In the genomic region with DNA sequence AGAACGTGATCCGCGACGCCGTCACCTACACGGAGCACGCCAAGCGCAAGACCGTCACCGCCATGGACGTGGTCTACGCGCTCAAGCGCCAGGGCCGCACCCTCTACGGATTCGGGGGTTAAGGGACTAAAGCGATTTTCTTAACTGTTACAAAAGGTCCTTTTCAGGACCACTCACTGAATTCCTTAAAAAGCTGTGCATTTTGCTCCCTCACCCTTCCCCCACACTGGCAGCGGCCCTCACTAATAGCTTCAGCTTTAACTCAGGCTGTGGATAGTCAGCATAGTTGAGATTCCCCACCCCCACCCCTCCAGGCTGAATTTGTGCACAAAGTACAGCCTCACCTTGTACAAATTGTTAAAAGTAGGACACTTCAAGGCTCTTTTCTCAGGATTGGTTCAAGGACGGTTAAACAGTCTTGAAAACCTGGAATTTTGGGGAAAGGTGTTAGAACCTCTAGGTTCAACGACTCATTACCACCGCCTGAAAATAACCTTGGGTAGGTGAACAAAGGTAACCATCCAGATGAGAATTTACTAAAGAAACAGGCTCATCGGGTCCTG, we compare ENCODE assay signal across 8 mouse cellular contexts. TPM values are rescaled to one million over a fixed set of nuclear protein-coding genes. Genes with fewer than 3 reads are reported as not detected.
A peak's percentile ranks its signal among the peaks of the same experiment; 100 is the strongest.
DNase-seq lines count a peak whose midpoint lies in the region; ATAC-seq lines count a peak whose summit lies in the region.

No protein-coding gene starts in this region.

- H3K27ac ChIP-seq in kidney, embryonic 15.5 days = peak overlapping the region; percentile 97
- H3K27ac ChIP-seq in forebrain, embryonic 13.5 days = peak overlapping the region; percentile 89
- H3K27ac ChIP-seq in liver, embryonic 15.5 days (replicated peaks) = peak overlapping the region; percentile 99
- peak overlapping the region; percentile 88 for H3K27ac ChIP-seq in stomach, embryonic 15.5 days

- H3K4me3 ChIP-seq in kidney, embryonic 15.5 days (replicated peaks) = peak overlapping the region; percentile 46
- H3K4me3 ChIP-seq in forebrain, embryonic 13.5 days = peak overlapping the region; percentile 41
- H3K4me3 ChIP-seq in liver, embryonic 15.5 days (replicated peaks) = peak overlapping the region; percentile 54
- peak overlapping the region; percentile 42 for H3K4me3 ChIP-seq in stomach, embryonic 15.5 days (replicated peaks)

- H3K4me1 ChIP-seq in kidney, embryonic 15.5 days = peaks cover 13% of the 10 kb centered on the region
- peaks cover 31% of the 10 kb centered on the region for H3K4me1 ChIP-seq in forebrain, embryonic 13.5 days
- peaks cover 57% of the 10 kb centered on the region for H3K4me1 ChIP-seq in liver, embryonic 15.5 days (replicated peaks)
- H3K4me1 ChIP-seq in stomach, embryonic 15.5 days = peaks cover 9% of the 10 kb centered on the region; the same call in 1 of the 2 replicates

- no peaks in the 10 kb centered on the region for H3K27me3 ChIP-seq in kidney, embryonic 15.5 days
- H3K27me3 ChIP-seq in forebrain, embryonic 13.5 days = no peaks in the 10 kb centered on the region
- H3K27me3 ChIP-seq in liver, embryonic 15.5 days = no peaks in the 10 kb centered on the region
- H3K27me3 ChIP-seq in stomach, embryonic 15.5 days (replicated peaks) = no peaks in the 10 kb centered on the region

- no peak for DNase-seq in kidney, postnatal 10 days
- peak; percentile 85 for DNase-seq in MEL-GATA-1-ER (ENCODE audit: extremely low read depth, low read depth)
- DNase-seq in adrenal gland, adult 18-20 months (ENCODE audit: low spot score in 2 of 2) = no peak
- no peak for DNase-seq in gastrocnemius, adult 8-10 months (ENCODE audit: low spot score in 2 of 2)

- H3K9ac ChIP-seq in kidney, embryonic 15.5 days = peak overlapping the region; percentile 59
- peak overlapping the region; percentile 71 for H3K9ac ChIP-seq in forebrain, embryonic 13.5 days
- H3K9ac ChIP-seq in liver, embryonic 15.5 days = peak overlapping the region; percentile 71
- 0 out of 2 replicates have a peak overlapping the region, but pooled peaks have one; percentile 29 for H3K9ac ChIP-seq in stomach, embryonic 15.5 days

- ATAC-seq in kidney, embryonic 15.5 days (replicated peaks; ENCODE audit: low FRiP score) = no peak
- ATAC-seq in forebrain, embryonic 13.5 days = no peak; the same call in 1 of the 2 replicates
- ATAC-seq in liver, embryonic 15.5 days (ENCODE audit: insufficient read depth) = peak; percentile 8
- no peak for ATAC-seq in stomach, embryonic 15.5 days (ENCODE audit: insufficient read depth, low FRiP score, low read depth)

- no peaks in the 10 kb centered on the region for H3K36me3 ChIP-seq in kidney, embryonic 15.5 days
- H3K36me3 ChIP-seq in forebrain, embryonic 13.5 days (ENCODE audit: poor library complexity, severe bottlenecking) = no peaks in the 10 kb centered on the region
- H3K36me3 ChIP-seq in liver, embryonic 15.5 days (replicated peaks) = no peaks in the 10 kb centered on the region
- H3K36me3 ChIP-seq in stomach, embryonic 15.5 days = no peaks in the 10 kb centered on the region

- peak overlapping the region; percentile 70 for H3K4me2 ChIP-seq in kidney, embryonic 15.5 days
- H3K4me2 ChIP-seq in forebrain, embryonic 13.5 days = peak overlapping the region; percentile 69
- peak overlapping the region; percentile 87 for H3K4me2 ChIP-seq in liver, embryonic 15.5 days
- H3K4me2 ChIP-seq in stomach, embryonic 15.5 days = peak overlapping the region; percentile 62

- under 1% methylated on average over 23 of the region's 23 CpGs for WGBS in kidney, embryonic 15.5 days
- WGBS in forebrain, embryonic 13.5 days = 1% methylated on average over 15 of the region's 23 CpGs
- under 1% methylated on average over 18 of the region's 23 CpGs for WGBS in liver, embryonic 15.5 days (ENCODE audit: insufficient replicate concordance)
- 1% methylated on average over 22 of the region's 23 CpGs for WGBS in stomach, embryonic 15.5 days

- H3K9me3 ChIP-seq in kidney, embryonic 15.5 days (replicated peaks) = no peaks in the 10 kb centered on the region
- no peaks in the 10 kb centered on the region for H3K9me3 ChIP-seq in forebrain, embryonic 13.5 days (replicated peaks)
- H3K9me3 ChIP-seq in liver, embryonic 15.5 days (replicated peaks) = no peaks in the 10 kb centered on the region
- no peaks in the 10 kb centered on the region for H3K9me3 ChIP-seq in stomach, embryonic 15.5 days

RNA-seq across cellular contexts. Expression of a gene that starts 0.5 kb away (rescaled TPM):
- polyA plus RNA-seq in kidney, embryonic 15.5 days (2015; fragmentation: Nextera tagmentation; extraction: Ambion mirVana) = 5.4 and 6.4 TPM in 2 replicates
- polyA plus RNA-seq in forebrain, embryonic 13.5 days (2015; fragmentation: Nextera tagmentation; extraction: Ambion mirVana) = 5.7 and 6.1 TPM in 2 replicates
- polyA plus RNA-seq in liver, embryonic 15.5 days (2015; fragmentation: Nextera tagmentation; extraction: Ambion mirVana) = 2.7 and 4.1 TPM in 2 replicates
- 3.5 and 4.1 TPM in 2 replicates for polyA plus RNA-seq in stomach, embryonic 15.5 days (2015; fragmentation: Nextera tagmentation; extraction: Ambion mirVana)
- 10 to 100 TPM; 61.2 to 90.4 TPM for total RNA-seq in adrenal gland, adult 18-20 months (2021)
- 1 to 10 TPM in 2 of 4 experiments, under 1 TPM in 1, not detected in 1; 0.82 to 2.9 (median 1.8) TPM for total RNA-seq in gastrocnemius, adult 8-10 months (2022)

RNA-seq across cellular contexts. Expression of a gene that starts 3.7 kb away (rescaled TPM):
- 0.35 TPM in 1 of 2 replicates, not detected in the other for polyA plus RNA-seq in kidney, embryonic 15.5 days (2015; fragmentation: Nextera tagmentation; extraction: Ambion mirVana)
- polyA plus RNA-seq in forebrain, embryonic 13.5 days (2015; fragmentation: Nextera tagmentation; extraction: Ambion mirVana) = 0.64 and 1.1 TPM in 2 replicates
- 0.40 TPM in 1 of 2 replicates, not detected in the other for polyA plus RNA-seq in liver, embryonic 15.5 days (2015; fragmentation: Nextera tagmentation; extraction: Ambion mirVana)
- 0.42 and 0.55 TPM in 2 replicates for polyA plus RNA-seq in stomach, embryonic 15.5 days (2015; fragmentation: Nextera tagmentation; extraction: Ambion mirVana)
- total RNA-seq in adrenal gland, adult 18-20 months (2021) = 10 to 100 TPM; 21.6 to 23.4 TPM
- 1 to 10 TPM in 3 of 4 experiments, under 1 TPM in 1; 0.82 to 3.3 (median 1.8) TPM for total RNA-seq in gastrocnemius, adult 8-10 months (2022)

RNA-seq across cellular contexts. Expression of a gene that starts 4.9 kb away (rescaled TPM):
- 8.0 and 9.4 TPM in 2 replicates for polyA plus RNA-seq in kidney, embryonic 15.5 days (2015; fragmentation: Nextera tagmentation; extraction: Ambion mirVana)
- polyA plus RNA-seq in forebrain, embryonic 13.5 days (2015; fragmentation: Nextera tagmentation; extraction: Ambion mirVana) = 6.3 and 7.2 TPM in 2 replicates
- 6.4 and 7.6 TPM in 2 replicates for polyA plus RNA-seq in liver, embryonic 15.5 days (2015; fragmentation: Nextera tagmentation; extraction: Ambion mirVana)
- polyA plus RNA-seq in stomach, embryonic 15.5 days (2015; fragmentation: Nextera tagmentation; extraction: Ambion mirVana) = 4.8 and 6.9 TPM in 2 replicates
- total RNA-seq in adrenal gland, adult 18-20 months (2021) = 10 to 100 TPM; 18.1 to 28.1 TPM
- 1 to 10 TPM; 3.7 to 6.9 (median 4.3) TPM for total RNA-seq in gastrocnemius, adult 8-10 months (2022)

RNA-seq across cellular contexts. Expression of a gene that starts 5.2 kb away (rescaled TPM):
- polyA plus RNA-seq in kidney, embryonic 15.5 days (2015; fragmentation: Nextera tagmentation; extraction: Ambion mirVana) = 10.8 and 11.3 TPM in 2 replicates
- 17.0 and 19.6 TPM in 2 replicates for polyA plus RNA-seq in forebrain, embryonic 13.5 days (2015; fragmentation: Nextera tagmentation; extraction: Ambion mirVana)
- 13.6 and 15.4 TPM in 2 replicates for polyA plus RNA-seq in liver, embryonic 15.5 days (2015; fragmentation: Nextera tagmentation; extraction: Ambion mirVana)
- polyA plus RNA-seq in stomach, embryonic 15.5 days (2015; fragmentation: Nextera tagmentation; extraction: Ambion mirVana) = 7.4 and 10.6 TPM in 2 replicates
- total RNA-seq in adrenal gland, adult 18-20 months (2021) = 10 to 100 TPM; 16.4 to 23.4 TPM
- 1 to 10 TPM in 2 of 4 experiments, not detected in 2; 2.7 to 2.8 TPM for total RNA-seq in gastrocnemius, adult 8-10 months (2022)

RNA-seq across cellular contexts. Expression of a gene that starts 6.2 kb away (rescaled TPM):
- 2.3 and 3.1 TPM in 2 replicates for polyA plus RNA-seq in kidney, embryonic 15.5 days (2015; fragmentation: Nextera tagmentation; extraction: Ambion mirVana)
- 4.6 and 6.0 TPM in 2 replicates for polyA plus RNA-seq in forebrain, embryonic 13.5 days (2015; fragmentation: Nextera tagmentation; extraction: Ambion mirVana)
- polyA plus RNA-seq in liver, embryonic 15.5 days (2015; fragmentation: Nextera tagmentation; extraction: Ambion mirVana) = 3.5 and 4.3 TPM in 2 replicates
- 2.0 and 2.9 TPM in 2 replicates for polyA plus RNA-seq in stomach, embryonic 15.5 days (2015; fragmentation: Nextera tagmentation; extraction: Ambion mirVana)
- total RNA-seq in adrenal gland, adult 18-20 months (2021) = 10 to 100 TPM in 1 of 2 experiments, 1 to 10 TPM in 1; 7.1 to 14.2 TPM
- 1 to 10 TPM in 1 of 4 experiments, under 1 TPM in 3; 0.46 to 1.1 (median 0.78) TPM for total RNA-seq in gastrocnemius, adult 8-10 months (2022)
